Mouse (Mus musculus) liver, embryonic 11.5 days (tissue): ENCODE data around the gene Izumo4. TPM values are rescaled to one million over a fixed set of nuclear protein-coding genes. Genes with fewer than 3 reads are reported as not detected.

Experiments used
- ATAC-seq: fragments of 200-750 bp; cut with Nextera tagmentation; replicated peaks from 2 replicates; pipeline ENCODE4 v1.8.0; 2017; ENCODE audit warnings: moderate number of reproducible peaks, mild to moderate bottlenecking, moderate TSS enrichment, moderate library complexity; ENCODE audit not compliant: low FRiP score
- DNase-seq: peaks from one replicate; pipeline ENCODE4 v3.0.0-alpha.2; 2017; ENCODE audit warnings: low spot score
- H3K27ac ChIP-seq: fragments of 300-500 bp; sonication (generic); 2 replicates; pipeline ENCODE4 v1.5.1; 2014; ENCODE audit warnings: mild to moderate bottlenecking, low read depth, low read length, control low read depth
- H3K27me3 ChIP-seq: fragments of 300-500 bp; sonication (generic); replicated peaks from 2 replicates; pipeline ENCODE4 v1.6.1; 2014; ENCODE audit warnings: low read length, mixed read lengths; ENCODE audit not compliant: control insufficient read depth, insufficient read depth
- H3K36me3 ChIP-seq: fragments of 300-500 bp; sonication (generic); 2 replicates; pipeline ENCODE4 v1.6.1; 2014; ENCODE audit warnings: mild to moderate bottlenecking, low read length, moderate library complexity, mixed read lengths; ENCODE audit not compliant: control insufficient read depth, insufficient read depth
- H3K4me1 ChIP-seq: fragments of 300-500 bp; sonication (generic); replicated peaks from 2 replicates; pipeline ENCODE4 v1.6.1; 2014; ENCODE audit warnings: low read length, mixed read lengths; ENCODE audit not compliant: control insufficient read depth, insufficient read depth
- H3K4me2 ChIP-seq: fragments of 300-500 bp; sonication (generic); 2 replicates; pipeline ENCODE4 v1.6.1; 2014; ENCODE audit warnings: mild to moderate bottlenecking, control low read depth, moderate library complexity
- H3K4me3 ChIP-seq: fragments of 300-500 bp; sonication (generic); 2 replicates; pipeline ENCODE4 v1.5.1; 2014; ENCODE audit warnings: low read depth, low read length, control low read depth
- H3K9ac ChIP-seq: fragments of 300-500 bp; sonication (generic); 2 replicates; pipeline ENCODE4 v1.6.1; 2014; ENCODE audit warnings: low read depth, low read length, control low read depth
- H3K9me3 ChIP-seq: fragments of 300-500 bp; sonication (generic); 2 replicates; pipeline ENCODE4 v1.6.1; 2016; ENCODE audit warnings: low read length, inconsistent platforms, mixed read lengths; ENCODE audit not compliant: control insufficient read depth
- WGBS: fragments of 180-500 bp; shearing (Covaris S2); extraction: QIAGEN DNeasy Blood & Tissue Kit; methylation state at CpG from one replicate; pipeline ENCODE4 v1.1.7; 2014; 5-methylcytosine and 5-hydroxymethylcytosine counted together
- polyA plus RNA-seq: library from polyadenylated mRNA; unstranded; fragments of >200 nt; fragmentation: Nextera tagmentation; extraction: Ambion mirVana; gene quantifications from 2 replicates; pipeline ENCODE4 v1.2.1, GENCODE M21; 2014

Gene Izumo4
- polyA plus RNA-seq, result 5.7 and 6.8 TPM in 2 replicates

DNA sequence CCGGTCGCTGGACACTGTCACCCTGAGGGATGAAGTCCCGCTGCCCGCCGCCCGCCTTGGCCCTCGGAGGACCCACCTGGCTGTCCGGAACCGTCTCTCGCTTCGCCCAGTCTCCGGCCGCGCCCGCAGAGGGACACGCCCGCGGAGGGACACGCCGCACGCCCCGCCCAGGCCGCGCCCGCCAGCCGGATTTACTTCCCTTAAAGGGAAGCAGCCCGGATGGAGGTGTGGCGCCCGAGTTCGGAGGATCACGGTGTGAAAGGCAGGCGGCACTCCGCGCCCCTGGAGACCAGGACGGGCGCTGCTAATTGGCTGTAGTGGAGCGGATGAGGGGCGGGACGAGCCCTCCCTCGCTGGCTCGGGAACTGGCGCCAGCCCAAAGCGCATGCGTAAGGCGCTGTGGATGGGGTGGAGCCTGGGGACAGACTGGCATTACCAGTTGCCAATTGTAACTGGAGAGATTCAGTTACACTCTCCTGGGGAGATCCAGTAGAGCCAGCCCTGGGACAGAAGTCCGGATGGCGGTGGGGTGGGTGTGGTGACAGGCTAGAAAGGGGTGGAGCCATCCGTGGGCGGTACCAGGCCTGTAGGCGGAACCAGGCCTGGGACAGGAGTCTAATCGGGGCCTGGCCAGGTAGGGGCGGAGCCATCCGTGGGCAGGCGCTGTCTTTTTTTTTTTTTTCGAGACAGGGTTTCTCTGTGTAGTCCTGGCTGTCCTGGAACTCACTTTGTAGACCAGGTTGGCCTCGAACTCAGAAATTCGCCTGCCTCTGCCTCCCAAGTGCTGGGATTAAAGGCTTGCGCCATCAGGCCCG lies at the start of gene Izumo4, which contains the start of gene Mob3a:
Gene Izumo4 (plus strand): TSS at position 464 of the 815 bp plus-strand sequence.
Gene Mob3a (minus strand): TSS at position 257 of the 815 bp plus-strand sequence.
- DNase-seq, result peak; percentile 98
- peak within 1 kb of the TSS; percentile 81 for H3K9ac ChIP-seq
- no peaks in the 10 kb centered on the region for H3K9me3 ChIP-seq
- H3K36me3 ChIP-seq, result peaks cover 6% of the 10 kb centered on the region
- H3K27me3 ChIP-seq, result no peaks in the 10 kb centered on the region
- ATAC-seq, result peak; percentile 86
- peak within 1 kb of the TSS; percentile 100 for H3K4me2 ChIP-seq
- peaks cover 53% of the 10 kb centered on the region for H3K4me1 ChIP-seq
- peak within 1 kb of the TSS; percentile 76 for H3K27ac ChIP-seq
- WGBS, result under 1% methylated on average over 59 of the region's 59 CpGs
- peak within 1 kb of the TSS; percentile 79 for H3K4me3 ChIP-seq

DNA sequence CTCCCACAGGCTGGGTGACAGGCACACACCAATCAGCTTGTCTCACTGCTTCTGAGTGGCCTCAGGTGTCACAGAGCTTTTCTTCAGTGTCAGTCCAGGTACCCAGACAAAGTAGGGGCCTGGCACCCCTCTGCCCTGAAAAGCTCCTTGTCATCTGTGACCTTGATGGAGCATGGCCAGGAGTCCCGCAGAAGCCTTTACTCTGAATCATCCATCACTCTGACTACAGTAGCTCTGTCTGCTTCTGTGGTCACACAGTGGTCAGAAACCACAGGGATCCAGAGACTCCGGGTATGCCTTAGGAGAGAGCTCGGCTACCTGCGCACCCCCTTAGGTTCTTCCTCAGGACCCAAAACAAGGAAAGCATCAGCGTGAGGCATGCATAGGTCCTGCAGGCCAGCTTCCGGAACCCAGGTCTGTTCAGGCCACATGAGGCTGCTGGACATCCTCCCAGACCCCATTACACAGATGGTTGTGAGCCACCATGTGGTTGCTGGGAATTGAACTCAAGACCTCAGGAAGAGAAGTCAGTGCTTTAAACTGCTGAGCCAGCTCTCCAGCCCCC lies 48.7 kb upstream of the Izumo4 start:
- 79% methylated on average over 6 of the region's 6 CpGs for WGBS
- ATAC-seq (no peak), DNase-seq (no peak)
- H3K27ac ChIP-seq, result no peak overlapping the region
- no peak overlapping the region for H3K4me3 ChIP-seq
- H3K4me2 ChIP-seq, result no peak overlapping the region
- H3K9me3 ChIP-seq, result no peaks in the 10 kb centered on the region
- H3K9ac ChIP-seq, result no peak overlapping the region
- peaks cover 22% of the 10 kb centered on the region for H3K4me1 ChIP-seq
- H3K36me3 ChIP-seq, result no peaks in the 10 kb centered on the region
- H3K27me3 ChIP-seq, result no peaks in the 10 kb centered on the region

- Histone ChIP-seq H3K4me2 (peak overlapping the region; percentile 96), H3K9me3 (no peaks in the 10 kb centered on the region), H3K4me1 (peaks cover 26% of the 10 kb centered on the region), H3K27ac (no peak overlapping the region), H3K36me3 (no peaks in the 10 kb centered on the region), H3K27me3 (no peaks in the 10 kb centered on the region), H3K4me3 (peak overlapping the region; percentile 98; the same call in 1 of the 2 replicates), H3K9ac (no peak overlapping the region)
- 83% methylated on average over 6 of the region's 6 CpGs for WGBS
- ATAC-seq, result no peak
- DNase-seq, result no peak
Observed at GRCm38 (mm10) chr10:80654866-80655265, 47.1 kb upstream of the Izumo4 start.

GRCm38 (mm10) chr10:80655406-80656129 lies 46.4 kb upstream of the Izumo4 start:
- Histone ChIP-seq H3K9me3 (no peaks in the 10 kb centered on the region), H3K4me1 (peaks cover 26% of the 10 kb centered on the region), H3K4me2 (peak overlapping the region; percentile 96), H3K27ac (peak overlapping the region; percentile 82), H3K27me3 (no peaks in the 10 kb centered on the region), H3K36me3 (no peaks in the 10 kb centered on the region), H3K9ac (peak overlapping the region; percentile 99), H3K4me3 (peak overlapping the region; percentile 98)
- DNase-seq (no peak), ATAC-seq (peak; percentile 14)
- WGBS, result 4% methylated on average over 12 of the region's 12 CpGs

DNA sequence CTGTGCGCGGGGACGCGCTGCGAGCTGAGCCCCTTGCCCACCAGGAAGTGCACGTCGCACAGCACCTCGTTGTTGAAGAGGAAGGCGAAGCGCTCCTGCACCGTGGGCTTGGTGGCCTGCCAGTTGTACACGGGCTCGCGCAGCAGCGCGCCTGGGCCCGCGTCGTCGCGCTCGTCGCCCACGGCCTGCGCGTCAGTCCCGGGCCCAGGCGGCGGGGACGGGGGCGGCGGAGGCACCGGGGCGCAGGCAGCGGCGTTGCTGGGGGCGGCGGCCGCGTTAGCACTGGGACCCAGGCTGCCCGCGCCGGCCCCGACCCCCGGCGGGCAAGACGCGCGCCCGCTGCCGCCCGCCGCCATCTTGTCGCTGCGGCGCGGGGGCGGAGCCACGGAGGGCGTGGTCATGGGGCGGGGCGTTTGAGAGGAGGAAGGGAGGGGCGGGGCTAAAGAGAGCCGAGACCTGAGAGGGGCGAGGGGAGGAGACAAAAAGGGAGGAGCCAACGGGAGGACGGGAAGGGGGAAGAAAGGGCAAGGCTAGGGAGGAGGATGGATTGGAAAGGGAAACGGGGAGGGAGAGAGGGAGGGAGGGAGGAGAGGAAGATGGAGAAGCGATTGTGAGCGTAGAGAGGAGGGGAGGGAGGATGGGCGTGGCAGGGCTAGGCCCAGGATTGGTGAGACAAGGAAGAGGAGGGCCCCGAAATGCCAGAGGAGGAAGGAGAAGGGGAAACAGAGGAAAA lies 45.7 kb upstream of the Izumo4 start:
- under 1% methylated on average over 51 of the region's 72 CpGs for WGBS
- no peaks in the 10 kb centered on the region for H3K36me3 ChIP-seq
- ATAC-seq, result peak; percentile 76
- H3K27ac ChIP-seq, result peak overlapping the region; percentile 82
- no peaks in the 10 kb centered on the region for H3K27me3 ChIP-seq
- H3K9ac ChIP-seq, result peak overlapping the region; percentile 99
- H3K4me2 ChIP-seq, result peak overlapping the region; percentile 96
- peak; percentile 99 for DNase-seq
- H3K9me3 ChIP-seq, result no peaks in the 10 kb centered on the region
- H3K4me3 ChIP-seq, result peak overlapping the region; percentile 98
- peaks cover 26% of the 10 kb centered on the region for H3K4me1 ChIP-seq

GRCm38 (mm10) chr10:80656863-80657623 lies 44.9 kb upstream of the Izumo4 start, which contains the start of gene Btbd2:
Btbd2 (minus strand) TSS chr10:80657071.
- peak; percentile 32; the same call in 1 of the 2 replicates for ATAC-seq
- 27% methylated on average over 15 of the region's 15 CpGs for WGBS
- peak within 1 kb of the TSS; percentile 99 for H3K9ac ChIP-seq

GRCm38 (mm10) chr10:80658194-80658840 lies 43.7 kb upstream of the Izumo4 start:
- ATAC-seq (no peak), DNase-seq (no peak)
- Histone ChIP-seq H3K36me3 (no peaks in the 10 kb centered on the region), H3K27ac (peak overlapping the region; percentile 32; the same call in 1 of the 2 replicates), H3K9ac (no peak overlapping the region), H3K9me3 (no peaks in the 10 kb centered on the region), H3K4me1 (peaks cover 29% of the 10 kb centered on the region), H3K4me2 (no peak overlapping the region; the same call in 1 of the 2 replicates), H3K27me3 (no peaks in the 10 kb centered on the region), H3K4me3 (no peak overlapping the region)
- WGBS, result 87% methylated on average over 14 of the region's 14 CpGs

More at GRCm38 (mm10) chr10:80656863-80657623, 44.9 kb upstream of the Izumo4 start, which contains the start of gene Btbd2:
- Histone ChIP-seq H3K27ac (peak within 1 kb of the TSS; percentile 82), H3K4me3 (peak within 1 kb of the TSS; percentile 98), H3K27me3 (no peaks in the 10 kb centered on the region), H3K4me1 (peaks cover 26% of the 10 kb centered on the region), H3K36me3 (no peaks in the 10 kb centered on the region), H3K4me2 (peak within 1 kb of the TSS; percentile 96), H3K9me3 (no peaks in the 10 kb centered on the region)
- no peak for DNase-seq
